Mouse (Mus musculus): Measurements from ENCODE around the gene Ptgds. TPM values are rescaled to one million over a fixed set of nuclear protein-coding genes. Genes with fewer than 3 reads are reported as not detected.

Gene Ptgds
- total RNA-seq, 2 experiments from 2014 or later = 572 to 608 TPM

DNA sequence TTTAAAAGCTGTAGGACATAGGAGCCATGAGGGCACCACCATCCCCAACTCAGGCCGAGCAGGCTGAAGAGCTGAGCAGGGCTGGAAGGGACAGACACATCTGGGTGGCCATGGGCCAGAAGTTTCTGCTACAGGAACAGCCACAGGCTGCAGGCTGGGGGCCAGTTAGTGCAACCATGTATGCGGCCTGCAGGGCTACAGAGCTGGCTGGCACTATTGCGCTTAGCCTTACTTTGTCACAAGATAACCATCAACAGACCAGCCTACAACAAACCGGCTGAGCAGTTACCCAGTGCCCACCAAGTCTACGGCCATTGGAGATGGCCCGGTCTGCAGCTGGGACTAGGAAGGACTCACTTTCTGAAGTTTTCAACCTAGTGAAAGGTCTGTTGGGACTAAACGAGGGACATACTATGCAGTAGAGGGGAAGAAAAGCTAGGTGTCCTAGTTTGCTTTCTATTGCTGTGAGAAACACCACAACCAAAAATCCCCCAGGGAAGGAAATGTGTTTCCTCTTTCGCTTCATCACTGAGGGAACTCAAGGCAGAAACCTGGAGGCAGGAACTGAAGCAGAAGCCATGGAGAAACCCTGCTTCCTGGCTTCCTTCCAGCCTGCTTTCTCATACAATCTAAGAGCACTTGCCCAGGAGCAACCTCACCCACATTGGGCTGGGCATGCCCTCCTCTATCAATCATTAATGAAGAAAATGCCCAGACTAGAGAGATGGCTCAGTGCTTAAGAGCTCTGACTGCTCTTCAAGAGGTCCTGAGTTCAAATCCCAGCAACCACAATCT lies 18.8 kb downstream of the Ptgds start:
- DNase-seq (ENCODE audit: low spot score in 2 of 2) = no peak

DNA sequence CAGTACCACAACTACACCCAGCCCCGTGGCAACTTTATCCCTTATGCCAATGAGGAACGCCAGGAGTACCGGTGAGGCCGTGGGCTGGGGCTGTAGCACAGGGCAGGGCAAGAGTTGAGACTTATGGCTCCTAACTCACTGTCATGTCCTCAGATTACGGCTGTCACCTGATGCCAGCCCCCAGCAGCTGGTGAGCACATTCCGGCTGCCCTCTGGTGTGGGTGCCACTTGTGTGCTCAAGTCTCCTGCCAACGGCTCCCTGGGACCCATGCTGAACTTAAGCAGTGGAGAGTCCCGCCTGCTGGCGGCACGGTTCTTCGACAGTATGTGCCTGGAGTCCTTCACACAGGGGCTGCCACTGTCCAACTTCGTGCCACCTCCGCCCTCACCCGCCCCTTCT lies 27.2 kb downstream of the Ptgds start:
- no peak for DNase-seq (ENCODE audit: low spot score in 2 of 2)

DNA sequence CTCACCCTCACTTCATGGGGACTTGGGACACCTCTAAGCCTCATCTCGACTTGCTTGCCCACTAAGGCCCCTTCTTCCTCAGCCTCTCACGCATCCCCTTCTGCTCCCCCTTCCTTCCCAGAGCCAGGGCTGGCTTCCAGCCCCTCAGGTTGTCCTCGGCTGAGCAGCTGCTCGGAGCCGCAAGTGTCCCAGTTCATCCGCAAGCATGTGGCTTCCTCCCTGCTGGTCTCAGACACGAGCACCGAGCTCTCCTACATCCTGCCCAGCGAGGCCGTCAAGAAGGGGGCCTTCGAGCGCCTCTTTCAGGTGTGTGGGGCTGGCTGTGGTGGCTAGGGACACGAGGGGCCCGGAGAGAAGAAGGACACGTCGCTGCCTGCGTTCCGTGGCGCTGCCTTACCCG lies 28.8 kb downstream of the Ptgds start:
- DNase-seq (ENCODE audit: low spot score in 2 of 2) = no peak

DNA sequence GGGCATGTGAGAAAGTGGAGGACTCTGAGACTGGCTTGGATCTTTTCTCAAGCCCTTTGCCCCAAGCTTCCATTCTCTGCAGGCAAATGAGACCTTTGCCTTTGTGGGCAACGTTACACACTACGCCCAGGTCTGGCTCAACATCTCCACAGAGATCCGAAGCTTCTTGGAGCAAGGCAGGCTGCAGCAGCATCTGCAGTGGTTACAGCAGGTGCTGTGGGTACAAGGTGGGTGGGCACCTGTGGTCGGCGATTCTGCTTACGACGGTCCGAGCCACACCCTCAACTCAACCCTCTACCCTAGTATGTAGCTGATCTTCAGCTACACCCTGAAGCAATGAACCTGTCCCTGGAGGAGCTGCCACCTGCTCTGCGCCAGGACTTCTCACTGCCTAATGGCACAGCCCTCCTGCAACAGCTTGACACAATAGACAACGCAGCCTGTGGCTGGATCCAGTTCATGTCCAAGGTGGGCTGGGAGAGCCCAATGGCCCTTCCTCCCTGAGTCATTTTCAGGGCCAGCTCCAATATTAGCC lies 33.5 kb downstream of the Ptgds start:
- no peak for DNase-seq (ENCODE audit: low spot score in 2 of 2)

DNA sequence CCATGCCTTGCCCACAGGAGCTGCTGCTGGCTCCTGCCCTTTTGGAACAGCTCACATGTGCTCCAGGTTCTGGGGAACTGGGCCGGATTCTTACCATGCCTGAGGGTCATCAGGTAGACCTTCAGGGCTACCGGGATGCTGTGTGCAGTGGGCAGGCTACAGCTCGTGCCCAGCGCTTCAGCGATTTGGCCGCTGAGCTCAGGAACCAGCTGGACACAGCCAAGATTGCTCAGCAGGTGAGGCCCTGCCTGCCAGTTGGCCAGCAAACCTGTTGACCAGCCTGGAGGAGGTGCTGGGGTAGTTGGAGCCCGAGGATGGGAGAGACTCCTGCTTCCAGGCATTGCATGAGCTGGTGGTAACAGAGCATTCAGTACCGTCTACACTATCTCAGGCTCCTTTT lies 35.6 kb downstream of the Ptgds start:
- no peak for DNase-seq (ENCODE audit: low spot score in 2 of 2)

DNA sequence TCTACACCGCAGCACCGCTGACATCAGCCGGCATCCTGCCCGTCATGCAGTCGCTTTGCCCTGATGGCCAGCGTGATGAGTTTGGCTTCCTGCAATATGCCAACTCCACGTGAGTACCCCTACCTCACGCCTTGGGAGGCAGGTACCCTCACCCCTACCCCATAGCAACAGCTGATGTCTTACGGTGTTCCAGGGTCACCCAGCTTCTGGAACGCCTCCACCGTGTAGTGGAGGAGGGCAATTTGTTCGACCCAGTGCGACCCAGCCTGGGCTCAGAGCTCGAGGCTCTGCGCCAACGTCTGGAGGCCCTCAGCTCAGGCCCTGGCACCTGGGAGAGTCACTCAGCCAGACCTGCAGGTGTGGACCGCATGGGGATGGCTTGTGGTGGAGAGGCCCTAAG lies 36.7 kb downstream of the Ptgds start:
- no peak for DNase-seq (ENCODE audit: low spot score in 2 of 2)

DNA sequence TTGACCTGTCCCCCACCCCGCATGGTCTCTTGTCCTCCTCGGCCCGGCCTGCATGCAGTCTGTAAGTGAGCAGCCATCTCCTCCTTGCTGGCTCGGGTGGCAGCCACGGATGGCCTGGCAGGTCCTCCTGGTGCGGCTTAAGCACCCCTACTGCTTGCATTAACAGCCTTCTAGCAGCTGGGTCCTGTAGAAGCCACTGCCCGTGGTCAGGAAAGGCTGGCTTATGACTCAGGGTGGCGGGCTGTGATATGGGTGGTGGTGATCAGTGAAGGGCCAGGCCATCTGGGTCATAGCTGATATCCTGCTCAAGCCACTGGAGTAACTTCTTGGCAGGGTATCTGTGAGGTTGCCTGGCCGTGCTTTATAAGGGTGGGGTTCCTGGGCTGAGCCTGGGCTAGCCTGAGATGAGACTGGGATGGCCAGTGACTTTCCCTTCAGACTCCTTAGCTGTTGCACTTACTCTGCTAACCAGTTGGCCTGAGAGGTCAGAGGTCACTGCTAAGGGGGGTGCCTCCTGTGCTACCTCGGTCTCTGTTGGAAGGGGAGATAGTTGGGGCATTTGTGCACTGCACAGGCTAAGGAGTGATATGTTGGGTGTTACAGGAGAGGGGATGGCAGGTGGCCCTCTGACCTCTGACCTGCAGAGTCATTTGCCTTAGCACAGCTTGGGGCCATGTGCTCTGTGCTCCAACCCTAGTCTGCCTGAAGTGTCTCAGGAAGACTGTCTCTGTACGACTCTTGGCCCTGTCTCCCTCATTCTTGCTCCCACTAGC lies 37.3 kb downstream of the Ptgds start:
- no peak for DNase-seq (ENCODE audit: low spot score in 2 of 2)

DNA sequence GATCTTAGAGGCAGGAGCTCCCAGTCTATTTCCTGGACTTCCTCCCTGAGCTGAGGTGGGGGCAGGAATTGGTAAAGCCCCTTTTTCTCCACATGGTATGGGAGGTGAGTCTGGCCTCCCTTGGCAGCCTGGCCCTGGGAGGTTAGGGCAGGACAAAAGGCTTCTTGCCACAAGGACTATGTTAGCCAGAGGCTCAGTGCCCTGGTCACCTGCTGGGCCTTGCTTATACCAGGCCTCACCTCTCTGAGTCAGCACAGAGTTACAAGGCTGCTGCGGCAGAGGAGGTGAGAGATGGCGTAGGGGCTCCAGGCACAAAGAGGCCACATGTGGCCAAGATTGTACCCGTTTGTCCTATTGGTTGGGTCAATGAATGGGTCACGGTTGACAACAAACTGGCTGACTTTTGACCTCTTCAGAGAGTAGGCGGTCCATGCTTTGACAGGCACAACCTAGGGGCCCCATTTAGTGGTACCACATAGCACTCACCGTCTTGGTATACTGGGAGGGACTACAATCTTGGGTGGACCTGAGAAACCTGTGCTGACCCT lies 38.5 kb downstream of the Ptgds start:
- DNase-seq (ENCODE audit: low spot score in 2 of 2) = no peak

DNA sequence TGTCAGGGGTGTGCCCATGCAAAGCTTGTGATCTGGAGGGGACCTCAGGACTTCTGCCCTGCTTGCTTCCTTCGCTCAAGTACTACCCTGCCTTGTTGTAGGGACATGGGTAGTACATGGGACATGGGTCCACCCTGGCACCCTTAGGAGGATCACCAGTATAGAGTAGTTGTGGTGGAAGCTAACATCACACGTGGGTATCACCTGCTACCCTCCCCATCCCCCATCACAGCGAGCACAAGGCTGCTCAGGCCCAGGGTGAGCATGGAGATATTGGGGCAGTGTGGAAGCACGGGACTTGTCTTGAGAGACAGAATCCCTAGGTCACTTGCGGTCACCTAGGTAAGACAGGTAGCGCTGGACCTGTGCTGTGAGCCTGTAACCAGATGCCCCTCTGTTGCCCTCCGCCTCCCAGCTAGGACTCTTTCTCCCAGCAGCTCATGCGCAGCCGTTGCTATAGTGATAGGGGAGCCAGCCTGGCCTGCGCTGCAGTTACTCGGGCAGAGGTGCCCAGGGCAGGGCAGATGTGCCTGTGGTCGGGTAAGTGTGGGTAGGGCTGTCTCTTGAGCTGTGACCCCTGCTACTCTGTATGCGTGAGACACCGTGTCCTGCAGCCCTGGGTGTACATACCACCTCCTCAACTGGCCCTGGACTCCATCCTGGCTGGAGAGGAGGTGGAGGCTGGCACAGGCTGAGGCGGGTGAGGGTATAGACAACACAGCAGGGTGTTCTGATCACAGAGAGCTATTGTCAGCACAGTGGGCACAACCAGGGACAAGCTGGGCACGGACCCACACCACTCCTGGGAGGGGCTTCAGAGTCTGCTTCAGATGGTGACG lies 39.2 kb downstream of the Ptgds start:
- peak in 1 of 2 experiments; percentile 65 for DNase-seq (ENCODE audit: low spot score in 2 of 2)

DNA sequence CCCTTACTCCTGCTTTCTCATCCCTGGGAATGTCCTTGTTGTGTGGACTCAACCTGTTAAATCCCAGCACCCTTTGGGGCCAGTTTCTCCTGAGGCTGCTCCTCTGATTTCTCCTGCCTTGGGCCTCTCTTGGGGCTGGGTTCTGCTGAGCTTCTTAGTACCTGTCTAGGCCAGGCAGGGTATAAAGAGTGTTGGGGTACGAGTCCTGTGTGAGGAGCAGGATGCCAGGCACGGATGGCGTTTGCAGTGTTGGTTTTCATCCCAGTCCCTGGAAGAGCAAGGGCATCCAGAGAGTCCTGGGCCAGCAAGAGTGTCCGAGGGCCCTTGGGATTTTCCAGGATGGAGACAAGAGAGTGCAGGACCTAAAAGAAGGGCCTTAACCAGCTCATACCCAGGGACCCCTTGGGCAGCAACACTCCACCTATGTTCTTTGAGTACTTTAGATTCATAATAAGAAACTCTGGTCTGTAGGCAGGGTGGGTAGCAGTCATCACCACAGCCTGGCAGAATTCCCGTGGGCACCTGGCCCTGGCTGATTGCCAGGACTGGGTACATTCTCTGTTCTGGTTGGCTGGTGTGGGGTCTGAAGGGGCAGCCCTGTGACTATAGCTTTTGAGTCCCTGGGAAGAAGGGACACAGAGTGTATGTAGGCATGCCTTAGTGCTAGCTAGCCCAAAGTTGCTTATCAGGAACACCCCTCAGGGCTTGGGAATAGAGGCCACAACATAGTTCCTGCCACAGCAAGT lies 40.2 kb downstream of the Ptgds start:
- DNase-seq (ENCODE audit: low spot score in 2 of 2) = peak in 1 of 2 experiments; percentile 36

DNA sequence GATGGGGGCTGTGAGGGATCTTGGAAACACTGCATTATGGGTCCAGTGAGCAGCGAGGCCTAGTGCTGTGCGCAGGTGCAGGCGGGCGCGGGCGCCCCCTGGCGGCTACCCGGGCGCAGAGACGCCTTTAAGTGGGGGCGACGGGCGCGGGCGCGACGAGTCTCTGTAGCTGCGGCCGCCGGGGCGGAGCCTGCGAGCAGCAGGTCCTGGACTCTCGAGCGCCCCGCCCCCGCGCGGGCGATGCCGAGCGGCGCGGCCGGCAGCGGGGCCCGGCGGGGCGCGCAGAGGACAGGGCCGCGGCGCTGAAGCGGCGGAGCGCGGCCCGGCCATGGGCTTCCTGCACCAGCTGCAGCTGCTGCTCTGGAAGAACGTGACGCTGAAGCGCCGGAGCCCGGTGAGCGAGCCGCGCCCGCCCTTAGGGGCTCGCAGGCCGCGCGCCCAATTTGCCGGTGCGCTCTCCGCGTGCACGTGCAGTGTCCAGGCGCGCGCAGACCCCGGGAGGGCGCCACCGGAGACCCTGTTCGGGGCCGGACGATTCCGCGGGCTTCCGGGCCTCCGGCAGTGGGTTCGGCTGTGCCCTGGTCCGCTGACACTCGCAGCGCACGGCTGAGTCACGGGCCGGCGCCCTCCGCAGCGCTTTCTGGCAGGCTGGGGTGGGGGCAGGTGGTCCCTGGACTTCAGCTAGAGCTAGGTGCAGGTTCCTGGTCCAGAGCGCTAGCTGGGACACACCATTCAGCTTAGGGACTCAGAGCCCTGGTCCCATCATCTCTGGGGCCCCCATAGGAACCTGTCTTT lies 41.2 kb downstream of the Ptgds start, which contains the start of gene Abca2:
Gene Abca2 (plus strand): TSS at position 262 of the 795 bp plus-strand sequence.
- peak; percentile 94 to 99 for DNase-seq (ENCODE audit: low spot score in 2 of 2)

DNA sequence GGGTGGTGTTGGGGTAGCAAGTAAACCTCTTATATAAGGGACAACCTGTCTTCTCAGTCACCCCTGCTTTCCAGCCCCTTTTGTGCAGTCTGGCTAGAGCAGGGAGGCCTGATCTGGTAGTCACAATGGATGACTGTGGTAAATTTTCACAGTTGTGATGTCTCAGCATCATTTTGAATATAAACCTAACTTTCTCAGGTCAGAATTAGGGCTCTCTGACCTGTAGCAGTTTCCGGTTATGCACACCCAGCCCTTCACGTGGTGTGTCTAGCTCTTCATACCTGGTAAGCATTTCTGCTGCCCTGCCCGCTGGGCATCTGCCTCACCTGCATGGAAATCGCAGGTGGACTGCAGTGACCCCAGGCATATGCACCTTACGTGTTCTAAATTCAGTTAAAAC lies 42.6 kb downstream of the Ptgds start:
- DNase-seq (ENCODE audit: low spot score in 2 of 2) = no peak

DNA sequence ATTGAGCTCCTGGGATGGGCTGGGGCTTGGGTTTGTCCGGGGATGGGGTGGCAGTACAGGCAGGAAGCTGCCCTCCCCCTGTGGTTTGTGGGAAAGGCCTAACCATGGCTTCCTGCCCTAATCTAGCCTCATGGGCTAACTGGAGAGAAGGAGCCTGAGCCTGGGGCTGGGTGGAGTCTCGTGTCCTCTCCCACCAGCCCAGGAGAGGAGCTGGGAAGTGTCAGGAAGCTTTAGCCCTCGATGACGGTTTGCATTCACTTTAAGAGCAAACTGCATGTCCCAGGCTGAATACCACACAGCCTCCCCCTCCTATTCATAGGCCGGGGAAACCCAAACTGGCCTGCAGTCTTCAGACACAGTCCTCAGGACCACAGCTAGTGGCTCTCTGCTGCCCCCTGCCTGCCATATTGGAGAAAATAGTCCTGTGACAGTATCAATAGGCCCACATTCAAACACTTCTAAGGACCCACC lies 43.1 kb downstream of the Ptgds start:
- DNase-seq (ENCODE audit: low spot score in 2 of 2) = peak in 1 of 2 experiments; percentile 80

DNA sequence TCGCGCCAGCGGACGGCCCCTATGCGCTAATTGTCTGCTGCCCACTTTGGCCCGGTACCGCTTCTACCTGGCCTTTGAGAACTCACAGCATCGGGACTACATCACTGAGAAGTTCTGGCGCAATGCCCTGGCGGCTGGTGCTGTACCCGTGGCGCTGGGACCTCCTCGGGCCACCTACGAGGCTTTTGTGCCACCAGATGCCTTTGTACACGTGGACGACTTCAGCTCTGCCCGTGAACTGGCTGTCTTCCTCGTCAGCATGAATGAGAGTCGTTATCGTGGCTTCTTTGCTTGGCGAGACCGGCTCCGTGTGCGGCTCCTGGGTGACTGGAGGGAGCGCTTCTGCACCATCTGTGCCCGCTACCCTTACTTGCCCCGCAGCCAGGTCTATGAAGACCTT lies 44.4 kb downstream of the Ptgds start:
- no peak for DNase-seq (ENCODE audit: low spot score in 2 of 2)

DNA sequence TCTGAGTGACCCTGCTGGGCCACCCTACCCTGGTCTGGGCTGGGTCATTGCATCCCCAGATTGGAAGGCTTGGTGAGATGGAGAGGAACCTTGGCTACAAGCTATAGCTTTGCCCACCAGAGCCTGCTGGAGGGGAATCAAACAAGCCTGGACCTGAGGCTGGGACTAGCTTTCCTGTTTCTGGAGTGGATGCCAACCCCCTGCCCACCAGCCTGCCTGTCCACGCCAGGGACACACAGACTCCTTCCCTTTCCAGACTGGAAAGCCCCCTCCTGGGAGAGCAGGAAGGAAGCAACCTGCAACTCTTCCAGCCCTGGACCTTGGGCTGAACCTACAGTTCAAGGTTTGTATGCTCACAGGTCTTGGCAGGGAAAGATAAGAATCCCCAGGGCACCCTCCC lies 46.2 kb downstream of the Ptgds start:
- no peak for DNase-seq (ENCODE audit: low spot score in 2 of 2)

DNA sequence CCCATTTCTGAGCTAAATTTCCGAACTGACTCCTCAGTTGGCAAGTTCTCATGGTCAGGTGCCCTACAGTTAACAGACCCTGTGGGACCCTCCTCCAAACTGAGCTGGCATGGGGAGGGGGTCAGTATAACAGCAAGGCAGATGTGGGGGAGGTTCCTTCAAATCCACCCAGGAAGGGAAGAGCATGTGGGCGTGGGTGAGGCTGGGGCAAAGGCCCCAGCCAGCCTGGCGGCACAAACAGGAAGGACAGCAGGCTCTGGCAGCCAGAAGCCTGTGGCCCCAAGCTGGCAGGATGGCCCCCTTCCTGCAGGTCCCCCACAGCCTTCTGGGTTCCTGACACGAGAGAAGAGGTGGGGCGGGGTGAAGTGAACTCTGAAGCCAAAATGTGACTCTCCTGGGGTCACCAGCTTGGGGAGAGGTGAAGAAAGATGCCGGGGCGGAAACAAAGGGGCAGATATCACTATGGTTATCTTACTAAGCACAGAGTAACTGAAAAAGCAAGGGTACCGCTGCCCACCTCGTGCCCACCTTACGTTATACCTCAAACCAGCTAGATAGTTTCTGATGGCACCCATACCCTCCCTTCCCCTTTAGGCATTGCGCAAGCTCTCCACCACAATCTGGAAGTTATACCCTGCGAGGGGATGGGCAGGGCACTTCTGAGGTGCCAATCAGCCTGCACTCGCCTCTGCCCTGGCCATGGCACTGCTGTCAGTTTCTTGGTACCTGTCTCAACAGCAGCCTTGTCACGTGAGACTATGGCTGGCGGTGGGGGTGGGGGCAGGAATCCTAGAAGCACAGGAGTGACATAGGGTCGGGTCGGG lies 47.0 kb downstream of the Ptgds start, which contains the start of gene Fut7:
Gene Fut7 (plus strand): TSS at position 681 of the 824 bp plus-strand sequence.
- no peak for DNase-seq (ENCODE audit: low spot score in 2 of 2)

DNA sequence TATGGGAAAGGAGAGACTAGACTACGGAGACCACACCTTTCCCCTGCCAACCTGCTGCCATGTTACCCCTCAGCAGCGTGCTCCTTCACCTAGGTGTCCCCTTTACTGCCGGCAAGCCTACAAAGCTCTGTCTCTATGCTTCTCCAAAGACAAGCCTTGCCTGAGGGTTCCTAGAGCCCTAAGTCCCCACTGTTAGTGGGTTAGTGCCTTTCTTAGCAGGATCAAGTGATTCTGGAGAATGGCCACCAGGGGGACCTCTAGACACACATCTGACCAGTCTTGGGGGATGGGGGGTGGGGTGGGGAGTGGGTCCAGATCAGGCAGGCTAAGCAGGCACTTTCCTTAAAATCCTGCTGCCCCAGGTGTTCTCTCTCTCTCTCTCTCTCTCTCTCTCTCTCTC lies 48.0 kb downstream of the Ptgds start:
- peak in 1 of 2 experiments; percentile 50 for DNase-seq (ENCODE audit: low spot score in 2 of 2)

DNA sequence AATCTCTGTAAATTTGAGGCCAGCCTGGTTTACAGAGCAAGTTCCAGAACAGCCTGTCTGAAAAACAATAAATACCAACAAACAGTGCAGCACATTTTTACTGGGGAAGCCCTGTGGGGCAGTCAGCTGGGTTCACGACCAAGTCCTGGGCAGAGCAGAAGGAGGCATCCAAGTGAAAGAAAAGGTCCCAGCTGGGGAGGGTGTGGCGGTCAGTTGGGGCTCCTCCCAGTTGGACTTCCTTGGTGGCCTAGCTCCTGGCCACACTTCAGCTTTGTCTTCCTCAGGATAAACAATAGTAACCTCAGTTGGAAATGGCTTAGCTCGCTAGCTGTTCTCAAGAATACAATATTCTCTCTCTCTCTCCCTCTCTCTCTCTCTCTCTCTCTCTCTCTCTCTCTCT lies 52.4 kb downstream of the Ptgds start:
- no peak for DNase-seq (ENCODE audit: low spot score in 2 of 2)

All from layer of hippocampus, adult 18-20 months (tissue).